Mouse (Mus musculus) spleen, postnatal 36 days (tissue): ENCODE data around the gene Rcc1.
"Not testable (repeated sequence)": the region's sequence is repeated elsewhere in the genome, so short reads cannot be mapped to it uniquely, and the experiment has no call there.

Experiments
- DNase-seq, 2 experiments: peaks; one replicate each; pipeline ENCODE4 v3.0.0; 2022; ENCODE audit warnings: low spot score in 2 of 2, mixed read lengths in 1 of 2

Gene Rcc1

GRCm38 (mm10) chr4:132312627-132313026 lies 40.8 kb downstream of the Rcc1 start:
- DNase-seq, result no peak

GRCm38 (mm10) chr4:132311801-132312200 lies 41.6 kb downstream of the Rcc1 start:
- no peak for DNase-seq

GRCm38 (mm10) chr4:132311209-132311608 lies 42.2 kb downstream of the Rcc1 start:
- no peak for DNase-seq

GRCm38 (mm10) chr4:132309849-132310472 lies 43.4 kb downstream of the Rcc1 start:
- peak; percentile 61 to 70 for DNase-seq

- peak; percentile 22 to 36 for DNase-seq
Observed at GRCm38 (mm10) chr4:132309140-132309848, 44.1 kb downstream of the Rcc1 start.

- peak; percentile 91 to 92 for DNase-seq
Observed at GRCm38 (mm10) chr4:132308437-132309139, 44.8 kb downstream of the Rcc1 start.

- no peak for DNase-seq
Observed at GRCm38 (mm10) chr4:132306004-132306403, 47.4 kb downstream of the Rcc1 start.

GRCm38 (mm10) chr4:132305276-132305675 lies 48.1 kb downstream of the Rcc1 start:
- DNase-seq, result no peak

- DNase-seq, result not testable (repeated sequence)
Observed at GRCm38 (mm10) chr4:132303484-132303883, 49.9 kb downstream of the Rcc1 start.

- peak; percentile 24 to 36 for DNase-seq
Observed at GRCm38 (mm10) chr4:132302939-132303479, 50.4 kb downstream of the Rcc1 start, which contains the start of gene Rab42. TSS of gene Rab42 (minus strand) at chr4:132303385.

- no peak for DNase-seq
Observed at GRCm38 (mm10) chr4:132301965-132302938, 51.2 kb downstream of the Rcc1 start.

- no peak for DNase-seq
Observed at GRCm38 (mm10) chr4:132301486-132301885, 51.9 kb downstream of the Rcc1 start.

GRCm38 (mm10) chr4:132299849-132300248 lies 53.6 kb downstream of the Rcc1 start:
- no peak for DNase-seq

- DNase-seq, result no peak
Observed at GRCm38 (mm10) chr4:132295696-132296390, 57.6 kb downstream of the Rcc1 start.

GRCm38 (mm10) chr4:132293682-132294240 lies 59.6 kb downstream of the Rcc1 start:
- DNase-seq, result no peak

- DNase-seq, result no peak
Observed at GRCm38 (mm10) chr4:132292988-132293387, 60.4 kb downstream of the Rcc1 start.

- DNase-seq, result no peak
Observed at GRCm38 (mm10) chr4:132291624-132292335, 61.6 kb downstream of the Rcc1 start.

GRCm38 (mm10) chr4:132291056-132291455 lies 62.3 kb downstream of the Rcc1 start:
- DNase-seq, result no peak

- DNase-seq, result not testable (repeated sequence)
Observed at GRCm38 (mm10) chr4:132288840-132289239, 64.6 kb downstream of the Rcc1 start.
